Mouse (Mus musculus): ENCODE results near the gene Srxn1.
"Not testable (repeated sequence)": the region's sequence is repeated elsewhere in the genome, so short reads cannot be mapped to it uniquely, and the experiment has no call there.

The Srxn1 gene

DNA sequence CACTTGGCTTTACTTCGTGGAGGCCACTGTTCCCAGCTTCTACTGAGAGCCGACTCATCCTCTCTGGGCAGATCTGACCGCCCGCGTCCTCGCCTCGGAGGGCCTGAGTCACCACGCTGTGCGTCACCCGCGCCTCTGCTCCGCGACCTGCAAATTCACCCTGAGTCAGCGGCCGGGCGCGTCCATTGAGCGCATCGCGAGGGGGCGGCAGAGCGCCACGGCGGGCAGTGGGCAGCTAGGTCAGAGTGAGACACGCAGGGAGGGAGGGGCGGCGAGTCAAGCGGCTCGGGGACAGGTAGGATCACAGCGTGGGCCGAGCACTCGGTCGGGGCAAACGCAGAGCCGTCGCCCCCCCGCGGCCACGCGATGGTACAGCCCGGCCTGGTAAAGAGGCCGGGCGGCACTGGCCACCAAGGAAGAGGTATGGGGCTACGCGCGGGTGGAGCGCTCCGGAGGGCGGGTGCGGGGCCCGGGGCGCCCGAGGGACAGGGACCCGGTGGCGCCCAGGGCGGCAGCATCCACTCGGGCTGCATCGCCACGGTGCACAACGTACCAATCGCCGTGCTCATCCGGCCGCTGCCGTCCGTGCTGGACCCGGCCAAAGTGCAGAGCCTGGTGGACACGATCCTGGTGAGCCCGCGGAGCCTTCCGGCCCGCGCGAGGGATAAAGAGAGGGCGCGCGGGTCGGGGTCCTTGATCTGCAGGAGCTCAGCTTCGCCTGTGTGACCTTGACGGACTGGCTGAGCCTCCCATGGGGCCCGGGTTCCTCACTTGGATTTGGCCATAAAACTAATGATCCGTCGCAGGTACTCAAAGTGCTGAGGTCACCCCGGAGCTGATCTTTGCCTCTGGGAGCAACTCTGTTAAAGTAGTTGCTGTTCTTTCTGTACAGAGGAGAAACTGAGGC lies at the start of gene Srxn1:
Srxn1 (plus strand) TSS at position 199 of the 907 bp plus-strand sequence.
- DNase-seq (ENCODE audit: low spot score): peak; percentile 84

- DNase-seq (ENCODE audit: low spot score): no peak
These were observed 48.7 kb upstream of the Srxn1 start for GRCm38 (mm10) chr2:152056368-152057251.

DNA sequence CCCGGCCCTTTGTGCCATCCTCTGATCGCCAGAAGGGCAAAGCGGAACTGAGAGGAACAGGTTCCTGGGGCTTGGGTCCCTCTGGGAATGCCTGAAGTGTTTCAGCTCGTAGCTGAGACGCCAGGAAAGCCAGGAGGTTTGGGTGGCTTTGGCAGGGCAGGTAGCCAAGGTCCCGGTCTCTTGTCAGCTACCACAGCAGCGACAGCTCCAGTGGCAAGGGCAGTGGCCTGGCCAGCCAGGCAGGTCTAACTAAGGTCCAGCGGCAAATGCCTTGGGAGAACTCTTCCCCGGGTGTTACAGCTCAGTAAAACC lies 48.1 kb upstream of the Srxn1 start:
- no peak for DNase-seq (ENCODE audit: low spot score)

DNA sequence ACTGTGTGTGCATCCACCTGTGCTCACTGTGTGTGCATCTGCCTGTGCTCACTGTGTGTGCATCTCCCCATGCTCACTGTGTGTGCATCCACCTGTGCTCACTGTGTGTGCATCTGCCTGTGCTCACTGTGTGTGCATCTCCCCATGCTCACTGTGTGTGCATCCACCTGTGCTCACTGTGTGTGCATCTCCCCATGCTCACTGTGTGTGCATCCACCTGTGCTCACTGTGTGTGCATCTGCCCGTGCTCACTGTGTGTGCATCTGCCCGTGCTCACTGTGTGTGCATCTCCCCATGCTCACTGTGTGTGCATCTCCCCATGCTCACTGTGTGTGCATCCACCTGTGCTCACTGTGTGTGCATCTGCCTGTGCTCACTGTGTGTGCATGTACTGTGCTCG lies 42.5 kb upstream of the Srxn1 start:
- DNase-seq (ENCODE audit: low spot score): not testable (repeated sequence)

DNA sequence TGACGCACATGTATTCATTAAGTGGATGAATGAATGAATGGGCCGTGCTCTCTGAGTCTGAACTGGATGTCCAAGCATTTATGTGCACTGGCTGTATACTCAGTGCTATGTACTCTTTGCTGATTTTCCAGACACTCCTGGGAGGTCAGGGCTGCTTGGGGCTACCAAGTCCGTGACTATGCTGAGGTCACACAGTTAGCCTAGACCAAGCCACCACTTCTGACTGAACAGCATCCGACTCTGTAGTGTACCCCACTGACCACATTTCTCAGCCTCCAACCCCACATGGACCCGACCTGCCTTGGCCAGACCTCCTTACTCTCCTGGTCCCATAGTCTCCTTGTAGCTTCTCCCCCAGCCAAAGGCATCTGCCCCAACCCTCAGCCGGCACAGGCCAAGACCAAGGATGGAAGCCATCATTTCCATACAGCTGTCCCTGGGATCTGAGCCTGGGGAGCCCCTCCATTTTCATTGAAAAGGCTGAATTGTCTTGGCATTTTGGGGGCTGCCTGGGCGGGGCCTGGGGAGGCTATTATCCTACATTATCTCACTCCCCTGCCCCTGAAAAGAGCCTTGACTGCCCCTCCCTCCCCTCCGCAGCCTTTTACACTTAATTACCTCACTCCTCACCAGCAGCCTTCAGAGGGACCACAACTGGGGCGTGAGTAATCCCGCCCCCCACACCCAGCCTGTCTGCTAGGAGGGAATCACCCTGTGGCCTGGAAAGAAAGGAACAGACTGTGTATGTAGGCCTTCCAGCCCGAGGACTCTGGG lies 36.5 kb upstream of the Srxn1 start:
- no peak for DNase-seq (ENCODE audit: low spot score)

DNA sequence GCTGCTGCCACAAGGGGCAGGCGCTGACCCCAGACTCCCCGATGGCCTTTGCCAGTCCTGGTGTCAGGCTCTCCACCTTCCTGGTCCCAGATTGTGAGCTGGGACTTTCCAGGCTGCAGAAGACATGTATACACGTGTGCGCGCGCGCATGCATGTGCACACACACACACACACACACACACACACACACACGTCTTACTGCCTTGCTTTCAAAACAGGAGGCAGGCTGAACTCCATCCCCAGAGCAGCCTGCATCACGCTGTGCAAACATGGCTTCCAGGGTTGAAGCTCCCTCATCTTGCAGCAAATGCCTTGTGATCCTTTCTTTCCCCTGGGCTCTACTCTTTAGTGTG lies 35.9 kb upstream of the Srxn1 start:
- DNase-seq (ENCODE audit: low spot score): no peak

DNA sequence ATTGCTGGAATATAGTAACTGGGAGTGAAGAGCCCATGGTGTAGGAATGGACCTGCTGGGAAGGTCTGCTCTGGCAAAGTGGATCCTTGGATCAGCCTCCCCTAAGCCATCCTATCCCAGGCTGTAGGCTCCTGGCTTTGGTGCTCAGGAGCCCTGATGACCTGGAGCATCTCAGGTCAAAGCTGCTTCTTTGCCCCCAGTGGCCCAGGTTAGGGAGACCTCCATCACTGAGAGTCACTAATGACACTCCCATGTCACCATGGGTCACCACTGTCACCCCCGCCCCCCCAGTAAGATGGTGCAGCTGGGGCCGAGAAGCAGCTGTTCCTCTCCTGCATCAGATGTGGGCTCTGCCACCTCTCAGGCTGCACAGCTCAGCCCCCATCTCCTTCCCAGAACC lies 35.4 kb upstream of the Srxn1 start:
- DNase-seq (ENCODE audit: low spot score): no peak

- DNase-seq (ENCODE audit: low spot score): no peak
These were observed 30.8 kb upstream of the Srxn1 start for GRCm38 (mm10) chr2:152074521-152074920.

DNA sequence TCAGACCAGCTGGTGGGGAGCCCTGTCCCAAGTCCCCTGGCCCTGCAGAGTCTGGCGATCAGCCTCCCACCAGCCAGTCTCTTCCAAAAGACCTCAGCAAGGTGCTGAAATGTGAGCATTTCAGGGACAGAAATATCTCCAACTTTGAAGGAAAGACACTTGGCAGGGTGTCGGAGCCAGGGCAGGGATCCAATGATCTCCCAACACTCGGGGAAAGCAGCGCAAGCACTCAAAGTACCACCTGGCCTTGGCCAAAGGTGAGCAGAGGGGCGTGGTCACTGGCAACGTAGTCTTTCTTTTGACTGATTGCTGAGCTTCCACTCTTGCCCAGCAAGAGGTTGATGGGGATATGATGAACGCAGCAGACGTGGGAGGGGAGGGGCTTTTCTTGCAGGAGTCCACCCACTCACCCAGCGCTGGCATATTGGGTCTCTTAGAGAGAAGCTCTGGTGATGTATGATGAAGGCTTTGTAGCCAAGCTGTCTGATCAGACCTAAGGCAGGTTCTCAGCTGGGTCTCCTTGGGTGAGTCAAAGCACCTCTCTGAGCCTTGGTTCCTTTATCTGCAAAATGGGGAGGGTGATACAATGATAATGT lies 29.9 kb upstream of the Srxn1 start:
- no peak for DNase-seq (ENCODE audit: low spot score)

- no peak for DNase-seq (ENCODE audit: low spot score)
These were observed 28.0 kb upstream of the Srxn1 start for GRCm38 (mm10) chr2:152077337-152077736.

DNA sequence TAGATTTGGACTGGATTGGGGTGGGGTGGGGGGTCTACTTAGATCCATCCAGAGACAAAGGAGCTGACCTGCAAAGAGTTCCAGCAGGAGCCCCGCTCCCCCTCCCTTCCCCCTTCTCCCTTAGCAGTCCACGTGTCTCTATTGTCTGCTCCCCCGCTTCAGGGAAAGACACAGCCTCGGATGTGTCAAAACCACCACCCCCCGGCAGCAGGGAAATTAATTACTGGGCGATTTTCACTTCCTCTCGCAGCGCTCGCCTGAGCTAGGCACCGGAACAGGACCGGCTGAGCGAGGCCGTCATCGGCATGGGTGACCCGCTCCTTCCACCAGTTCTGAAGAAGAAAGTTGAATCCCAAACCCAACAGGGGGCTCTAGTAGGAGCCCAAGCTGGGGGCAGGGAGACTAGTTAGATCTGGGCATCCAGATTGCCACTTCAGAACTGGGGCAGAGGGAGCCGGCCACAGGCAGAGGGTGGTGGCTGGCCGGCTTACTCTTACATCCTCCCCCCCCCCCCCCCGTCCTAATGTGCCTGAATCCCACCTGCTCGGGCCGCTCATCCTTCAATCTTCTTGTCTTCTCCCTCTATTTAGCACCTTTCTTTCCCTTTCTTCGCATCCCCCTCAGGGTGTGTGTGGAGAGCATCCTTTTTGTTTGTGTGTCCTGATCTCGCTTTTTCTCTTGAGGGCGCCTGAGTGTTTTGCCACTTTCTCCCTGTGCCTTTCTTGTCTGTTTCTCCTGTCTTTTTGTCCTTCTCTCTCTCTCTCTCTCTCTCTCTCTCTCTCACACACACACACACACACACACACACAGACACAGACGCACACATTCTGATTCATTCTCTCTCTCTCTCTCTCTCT lies 24.4 kb upstream of the Srxn1 start, which contains the start of gene Scrt2:
Scrt2 (plus strand) TSS at position 845 of the 857 bp plus-strand sequence.
- DNase-seq (ENCODE audit: low spot score): no peak

DNA sequence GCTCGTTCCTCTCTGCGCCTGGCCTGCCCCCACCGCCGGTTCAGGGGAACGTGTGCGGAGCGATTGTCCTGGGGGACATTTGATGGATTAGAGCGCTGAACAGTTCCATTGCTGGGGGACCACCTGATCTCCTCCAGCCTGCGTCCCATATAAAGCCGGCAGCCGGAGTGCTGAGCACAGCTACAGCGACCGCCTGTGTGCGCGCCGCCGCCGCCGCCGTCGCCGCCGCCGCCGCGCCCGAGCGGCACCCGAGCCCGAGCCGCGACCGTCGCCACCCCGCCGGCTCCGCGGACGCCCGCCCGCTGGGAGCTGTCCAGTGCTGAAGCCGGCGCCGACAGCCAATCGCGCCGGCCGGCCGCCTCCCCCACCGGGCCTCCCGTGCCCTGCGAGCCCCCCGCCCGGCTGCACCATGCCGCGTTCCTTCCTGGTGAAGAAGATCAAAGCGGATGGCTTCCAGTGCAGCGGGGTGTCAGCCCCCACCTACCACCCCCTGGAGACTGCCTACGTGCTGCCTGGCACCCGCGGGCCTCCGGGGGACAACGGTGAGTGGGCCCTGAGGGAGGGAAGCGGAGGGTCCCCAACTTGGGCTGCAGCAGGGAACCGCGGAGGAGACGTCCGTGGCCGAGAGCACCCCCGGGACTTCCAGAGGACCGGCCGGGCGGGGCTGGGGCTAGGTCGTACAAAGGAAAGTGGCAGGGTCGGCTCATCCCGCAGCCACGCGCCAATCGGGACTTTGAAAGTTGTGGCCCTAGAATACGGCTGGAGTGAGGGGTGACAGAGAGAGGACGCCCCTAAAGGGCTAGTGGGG lies 23.5 kb upstream of the Srxn1 start:
- no peak for DNase-seq (ENCODE audit: low spot score)

DNA sequence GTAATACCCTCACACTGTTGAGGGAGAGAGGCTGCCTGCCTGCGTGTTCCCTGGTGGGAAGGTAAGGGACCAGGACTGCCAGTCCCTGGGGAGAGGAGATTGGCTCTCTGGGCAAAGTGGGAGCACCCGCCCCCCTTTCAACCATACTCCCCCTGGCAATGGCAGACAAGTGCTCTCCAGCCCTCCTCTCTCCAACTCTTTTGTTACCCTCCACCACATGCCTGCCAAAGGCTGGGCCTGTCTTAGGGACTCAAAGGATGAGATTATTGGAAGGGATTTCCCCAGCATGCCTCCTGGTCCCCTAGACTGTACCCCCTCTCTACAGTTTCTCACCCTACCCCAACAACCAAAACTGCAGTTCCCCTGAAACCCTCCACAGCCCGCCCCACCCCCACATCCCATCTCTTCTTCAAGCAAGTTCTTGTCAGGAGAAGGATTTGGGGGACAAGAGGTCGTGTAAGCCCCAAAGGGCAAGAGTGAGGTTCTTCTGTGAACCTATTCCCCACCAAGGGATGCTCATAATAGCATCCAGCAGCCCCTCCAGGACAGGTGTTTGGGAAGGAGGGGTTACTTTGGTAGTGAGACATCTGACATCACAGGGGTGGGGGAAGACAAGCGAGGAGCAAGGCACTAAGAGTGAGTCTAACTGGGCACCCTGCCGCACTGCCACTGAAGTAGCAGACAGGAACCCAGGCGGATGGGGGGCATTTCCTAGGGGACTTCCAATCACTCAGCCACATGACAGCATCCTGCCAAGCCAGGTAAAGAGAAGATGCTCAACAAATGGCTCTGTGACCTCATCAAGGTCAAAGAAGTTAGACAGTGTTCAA lies 22.6 kb upstream of the Srxn1 start:
- no peak for DNase-seq (ENCODE audit: low spot score)

GRCm38 (mm10) chr2:152083411-152083810 lies 21.9 kb upstream of the Srxn1 start:
- DNase-seq (ENCODE audit: low spot score): no peak

DNA sequence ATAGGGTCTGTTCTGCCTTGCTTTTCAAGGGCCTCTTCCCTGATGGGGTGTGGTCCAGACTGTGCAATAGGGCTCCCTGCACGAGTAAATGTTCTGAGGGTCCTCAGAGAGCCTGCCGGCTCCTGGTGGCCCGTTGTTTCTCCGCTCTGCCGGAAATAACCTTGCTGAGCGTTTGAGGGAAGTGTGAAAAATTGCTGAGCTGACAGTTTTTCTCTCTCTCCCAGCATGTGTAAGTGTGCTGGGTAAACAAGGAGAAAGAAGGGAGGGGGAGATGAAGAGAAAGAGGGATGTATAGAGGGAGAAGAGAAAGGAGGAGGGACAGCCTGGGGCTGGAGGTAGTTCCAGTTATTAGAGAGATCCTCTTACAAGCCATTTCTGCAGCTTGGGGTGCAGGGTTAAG lies 21.0 kb upstream of the Srxn1 start:
- DNase-seq (ENCODE audit: low spot score): no peak

GRCm38 (mm10) chr2:152085414-152085813 lies 19.9 kb upstream of the Srxn1 start:
- DNase-seq (ENCODE audit: low spot score): no peak

DNA sequence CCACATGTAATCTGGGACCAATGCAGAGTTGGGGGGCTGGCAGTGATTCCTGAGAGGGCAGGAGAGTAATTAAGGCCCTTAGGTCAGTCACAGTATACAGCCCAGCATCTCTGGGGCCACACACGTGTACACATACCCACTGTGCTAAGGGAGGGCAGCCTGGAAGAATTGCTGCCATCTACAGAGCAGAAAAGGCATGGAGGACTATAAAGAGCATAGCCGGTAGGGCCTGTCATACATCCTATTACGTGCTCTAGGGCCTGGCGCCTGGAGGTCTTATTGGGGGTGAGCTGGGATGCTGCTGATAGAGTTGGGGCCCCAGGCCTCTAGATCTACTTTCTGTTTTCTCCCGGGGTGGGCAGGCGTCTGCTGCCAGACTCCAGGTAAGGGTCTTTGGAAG lies 18.9 kb upstream of the Srxn1 start:
- DNase-seq (ENCODE audit: low spot score): no peak

GRCm38 (mm10) chr2:152087111-152087510 lies 18.2 kb upstream of the Srxn1 start:
- DNase-seq (ENCODE audit: low spot score): no peak

GRCm38 (mm10) chr2:152089078-152089477 lies 16.2 kb upstream of the Srxn1 start:
- no peak for DNase-seq (ENCODE audit: low spot score)

Data from left cerebral cortex, adult 11 months (tissue).